Mouse (Mus musculus): ENCODE results near the gene Phc2.

The Phc2 gene

DNA sequence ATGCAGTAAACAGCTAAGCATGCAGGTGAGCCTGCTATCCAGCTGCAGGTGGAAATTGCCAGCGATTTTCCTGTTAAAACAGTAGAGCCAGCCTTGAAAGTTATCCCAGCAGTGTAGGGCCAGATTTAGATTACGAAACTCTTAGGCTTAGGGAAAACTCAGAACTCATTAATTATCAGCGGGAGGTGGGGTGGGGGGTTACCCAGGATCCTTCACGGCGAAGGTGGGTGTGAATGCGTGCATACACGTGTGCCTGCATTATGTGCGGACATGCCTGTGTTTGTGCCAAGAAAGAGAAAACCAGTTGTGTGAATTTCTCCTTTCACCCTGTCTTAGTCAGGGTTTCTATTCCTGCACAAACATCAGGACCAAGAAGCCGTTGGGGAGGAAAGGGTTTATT lies 62.2 kb downstream of the Phc2 start:
- DNase-seq (ENCODE audit: low read depth), result no peak

- DNase-seq (ENCODE audit: low read depth), result no peak
Observed at GRCm38 (mm10) chr4:128720110-128720509, 65.6 kb downstream of the Phc2 start.

GRCm38 (mm10) chr4:128721061-128721648 lies 66.7 kb downstream of the Phc2 start:
- DNase-seq (ENCODE audit: low read depth), result no peak

DNA sequence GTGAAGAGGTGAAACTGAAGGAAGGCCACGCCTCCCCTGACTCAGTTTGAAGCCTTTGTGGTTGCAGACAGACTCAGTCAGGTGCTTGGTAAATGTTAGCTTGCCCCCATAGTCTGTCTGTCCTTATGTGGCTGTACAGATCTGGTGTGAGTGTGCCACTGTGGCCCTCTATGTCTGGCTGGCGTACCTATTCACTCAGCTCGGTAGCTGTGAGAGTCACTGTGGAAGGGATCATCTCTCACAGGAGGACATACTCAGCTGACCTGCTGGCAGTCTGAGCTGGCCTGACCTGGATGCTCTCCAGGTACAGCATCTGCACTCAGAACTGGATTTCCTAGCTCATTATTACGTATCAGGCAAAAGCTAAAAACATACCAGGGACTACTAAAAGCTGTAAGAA lies 67.3 kb downstream of the Phc2 start:
- DNase-seq (ENCODE audit: low read depth), result no peak

DNA sequence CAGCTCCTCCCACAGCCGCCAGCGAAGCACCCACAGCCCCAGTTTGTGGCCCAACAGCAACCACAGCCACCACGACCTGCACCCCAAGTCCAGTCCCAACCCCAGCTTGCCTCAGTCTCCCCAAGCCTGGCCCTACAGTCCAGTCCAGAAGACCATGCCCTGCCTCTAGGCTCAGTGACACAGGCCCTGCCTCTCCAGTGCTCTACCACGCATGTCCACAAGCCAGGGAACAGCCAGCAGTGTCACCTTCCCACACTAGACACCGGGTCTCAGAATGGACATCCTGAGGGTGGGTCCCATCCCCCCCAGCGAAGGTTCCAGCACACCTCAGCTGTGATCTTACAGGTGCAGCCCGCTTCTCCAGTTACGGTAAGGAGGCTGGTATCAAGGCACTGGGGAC lies 68.4 kb downstream of the Phc2 start:
- no peak for DNase-seq (ENCODE audit: low read depth)

DNA sequence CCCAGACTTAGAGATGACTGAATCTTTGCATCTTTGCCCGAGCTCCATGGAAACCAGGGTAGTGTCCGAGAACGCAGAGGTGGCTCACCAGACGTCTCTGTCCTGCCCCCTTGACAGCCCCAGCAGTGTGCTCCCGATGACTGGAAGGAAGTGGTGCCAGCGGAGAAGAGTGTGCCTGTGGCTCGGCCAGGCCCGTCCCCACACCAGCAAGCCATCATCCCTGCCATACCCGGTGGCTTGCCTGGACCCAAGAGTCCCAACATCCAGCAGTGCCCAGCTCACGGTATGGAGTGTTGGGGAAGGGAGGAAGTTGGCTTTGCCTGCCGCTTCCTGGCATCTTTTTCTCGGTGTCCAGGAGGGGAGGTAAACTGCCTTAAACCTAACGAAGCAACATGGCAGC lies 68.9 kb downstream of the Phc2 start:
- DNase-seq (ENCODE audit: low read depth), result no peak

DNA sequence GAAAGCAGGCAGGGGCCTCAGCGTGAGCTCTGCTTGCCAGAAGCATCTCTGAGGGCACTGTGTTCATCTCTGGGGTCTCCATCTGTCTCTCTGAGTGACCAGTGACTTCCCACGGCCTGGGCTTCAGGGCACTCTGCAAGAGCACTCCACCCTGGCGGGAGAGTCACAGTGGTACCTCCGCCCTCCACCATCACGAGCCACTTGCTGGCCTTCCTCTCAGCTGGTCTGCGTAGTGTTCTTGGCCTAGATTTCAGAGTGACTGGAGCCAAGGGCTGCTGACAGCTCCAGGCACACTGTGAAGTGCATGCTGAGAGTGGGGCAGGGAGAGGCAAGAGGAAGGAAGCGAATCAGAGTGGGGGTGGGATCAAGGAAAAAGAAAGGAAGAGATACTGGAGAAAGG lies 69.6 kb downstream of the Phc2 start:
- no peak for DNase-seq (ENCODE audit: low read depth)

- no peak for DNase-seq (ENCODE audit: low read depth)
Observed at GRCm38 (mm10) chr4:128727019-128727720, 72.7 kb downstream of the Phc2 start.

DNA sequence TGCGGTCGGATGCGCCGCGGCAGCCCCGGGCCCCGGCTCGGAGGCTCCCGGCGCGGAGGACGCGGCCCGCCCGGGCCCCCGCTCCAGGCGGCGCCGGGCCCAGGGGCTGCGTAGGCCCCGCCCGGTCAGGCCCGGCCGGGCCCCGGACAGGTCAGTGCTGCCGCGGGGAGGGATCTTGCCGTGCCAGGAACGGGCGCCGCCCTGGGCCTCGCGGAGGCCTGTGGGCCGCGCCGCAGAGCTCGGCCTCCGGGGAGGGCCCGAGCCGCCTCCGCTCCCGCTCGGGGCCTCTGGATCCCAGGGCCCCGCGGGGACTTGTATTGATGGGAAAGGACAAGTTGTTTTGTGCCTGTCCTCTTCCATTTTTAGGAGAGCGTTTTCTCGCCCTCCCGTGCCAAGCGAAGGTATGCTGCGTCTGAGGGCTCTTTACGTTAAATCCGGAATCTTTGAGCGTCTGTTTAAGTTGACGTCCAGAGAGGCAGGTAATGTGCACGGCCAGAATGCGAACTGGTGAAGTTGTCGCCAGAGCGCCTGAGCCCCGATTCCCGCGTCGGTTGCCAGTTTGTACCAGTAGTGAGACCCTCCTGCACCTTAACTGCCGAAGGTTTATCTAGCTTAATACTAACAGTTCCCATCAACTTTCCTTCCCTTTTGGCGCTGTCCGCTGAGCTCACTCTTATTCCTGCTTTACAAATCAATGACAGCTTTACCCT lies 73.4 kb downstream of the Phc2 start:
- no peak for DNase-seq (ENCODE audit: low read depth)

DNA sequence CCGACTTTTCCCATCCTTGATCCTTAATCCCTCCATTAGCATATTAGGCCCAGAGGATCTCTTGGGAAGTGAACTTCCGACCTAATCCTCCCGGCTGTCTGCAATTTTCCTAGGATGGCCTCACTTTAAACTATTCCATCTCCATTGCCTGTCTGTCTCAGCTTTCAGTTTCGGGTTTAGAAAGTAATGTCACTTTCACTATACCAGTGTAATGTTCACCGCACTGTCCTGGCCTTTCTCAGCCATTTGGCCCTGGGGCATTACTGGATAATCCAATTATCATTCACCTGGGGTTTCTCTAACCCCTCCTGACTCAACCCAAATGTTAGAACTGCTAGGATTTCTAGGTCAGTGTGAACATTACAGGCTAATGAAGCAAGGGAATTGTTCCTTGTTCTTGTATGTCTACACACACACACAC lies 73.9 kb downstream of the Phc2 start:
- no peak for DNase-seq (ENCODE audit: low read depth)

DNA sequence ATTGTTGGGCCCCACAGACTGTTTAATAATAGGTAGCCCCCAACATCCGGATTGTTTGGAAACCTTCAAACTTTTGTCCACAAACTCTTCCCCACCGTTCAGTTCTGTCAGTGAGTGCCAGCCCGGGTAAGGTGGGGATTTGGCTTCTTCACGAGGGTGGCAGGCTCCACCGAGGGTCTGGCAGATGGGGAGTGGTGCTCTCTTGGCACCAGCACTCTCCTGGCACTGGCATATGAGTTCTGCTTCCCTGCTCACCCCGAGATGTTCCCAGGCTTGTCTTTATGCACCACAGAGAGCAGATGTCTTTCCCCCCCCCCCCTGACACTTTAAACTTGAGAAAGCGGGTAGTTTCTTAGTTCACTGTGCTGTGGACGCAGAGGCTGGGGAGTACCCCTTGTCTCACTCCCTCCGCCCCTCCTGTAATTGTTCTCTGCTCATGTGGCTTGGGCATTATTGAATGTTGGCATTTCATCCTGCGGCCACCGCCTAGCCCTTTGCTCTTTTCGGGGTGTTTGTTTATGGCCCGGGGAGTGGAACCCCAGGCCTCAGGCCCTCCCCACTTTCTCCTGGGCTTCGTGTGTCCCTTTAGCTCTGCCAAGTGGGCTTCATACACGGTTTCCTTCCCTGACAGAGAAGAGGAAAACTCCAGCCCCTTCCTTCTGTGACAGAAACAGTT lies 74.7 kb downstream of the Phc2 start:
- DNase-seq (ENCODE audit: low read depth), result no peak

GRCm38 (mm10) chr4:128729709-128730037 lies 75.2 kb downstream of the Phc2 start:
- DNase-seq (ENCODE audit: low read depth), result no peak

DNA sequence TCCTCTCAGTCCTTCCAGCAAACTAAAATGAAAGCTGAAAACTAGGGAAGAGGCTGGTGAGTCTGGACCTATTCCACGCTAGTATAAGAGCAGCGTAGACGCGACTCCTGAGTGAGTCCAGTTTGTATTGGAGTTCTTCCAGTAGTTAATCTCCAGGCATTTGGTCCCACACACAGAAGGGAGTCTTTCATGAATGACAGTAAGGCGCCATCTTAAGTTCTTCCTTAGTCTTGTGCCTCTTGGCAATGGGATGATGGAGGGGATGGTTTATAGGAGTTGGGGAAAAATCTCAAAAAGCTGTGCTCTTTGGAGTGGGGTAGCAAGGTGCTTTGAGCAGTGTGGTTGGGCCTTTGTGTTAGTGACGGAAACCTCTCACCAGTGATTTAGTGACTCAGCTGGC lies 75.8 kb downstream of the Phc2 start:
- no peak for DNase-seq (ENCODE audit: low read depth)

GRCm38 (mm10) chr4:128732794-128733193 lies 78.3 kb downstream of the Phc2 start:
- no peak for DNase-seq (ENCODE audit: low read depth)

DNA sequence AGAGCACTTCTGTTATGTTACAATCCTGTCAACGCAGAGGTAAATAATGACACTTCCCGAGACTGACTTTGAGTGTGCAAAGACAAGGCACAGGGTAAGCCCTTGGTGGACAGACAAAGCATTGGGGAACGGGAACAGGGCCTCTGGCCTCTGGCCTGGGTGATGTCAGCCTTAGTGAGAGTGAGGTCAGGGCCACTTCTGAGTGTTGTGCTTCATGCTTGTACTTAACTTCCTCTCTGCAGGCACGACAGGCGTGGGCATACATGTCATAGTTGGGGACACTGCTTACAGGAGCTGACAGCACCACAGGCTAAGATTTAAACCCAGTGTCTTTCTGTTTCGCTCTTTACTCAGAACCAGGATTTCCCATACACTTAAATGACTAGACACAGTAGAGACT lies 79.0 kb downstream of the Phc2 start:
- DNase-seq (ENCODE audit: low read depth), result no peak

DNA sequence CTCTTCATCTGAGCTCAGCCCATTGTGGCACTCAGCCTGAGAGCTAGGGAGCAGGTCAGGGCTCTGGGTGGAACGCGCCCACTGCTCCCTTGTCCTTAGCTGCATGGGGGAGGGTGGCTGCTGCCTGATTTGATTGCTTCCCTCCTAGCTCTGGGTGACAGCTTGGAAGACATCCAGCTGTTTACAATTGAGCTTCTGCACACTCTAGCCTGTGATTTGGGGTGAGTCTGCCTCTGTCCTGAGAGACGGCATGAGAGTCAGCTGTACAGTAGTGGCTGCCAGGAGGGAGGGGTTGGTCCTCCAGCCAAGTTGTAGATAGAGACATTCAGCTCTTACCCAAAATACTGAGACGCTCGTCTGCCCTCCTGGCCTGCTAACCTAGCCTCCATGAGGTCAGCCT lies 79.7 kb downstream of the Phc2 start:
- DNase-seq (ENCODE audit: low read depth), result no peak

- DNase-seq (ENCODE audit: low read depth), result no peak
Observed at GRCm38 (mm10) chr4:128734721-128735671, 80.5 kb downstream of the Phc2 start.

DNA sequence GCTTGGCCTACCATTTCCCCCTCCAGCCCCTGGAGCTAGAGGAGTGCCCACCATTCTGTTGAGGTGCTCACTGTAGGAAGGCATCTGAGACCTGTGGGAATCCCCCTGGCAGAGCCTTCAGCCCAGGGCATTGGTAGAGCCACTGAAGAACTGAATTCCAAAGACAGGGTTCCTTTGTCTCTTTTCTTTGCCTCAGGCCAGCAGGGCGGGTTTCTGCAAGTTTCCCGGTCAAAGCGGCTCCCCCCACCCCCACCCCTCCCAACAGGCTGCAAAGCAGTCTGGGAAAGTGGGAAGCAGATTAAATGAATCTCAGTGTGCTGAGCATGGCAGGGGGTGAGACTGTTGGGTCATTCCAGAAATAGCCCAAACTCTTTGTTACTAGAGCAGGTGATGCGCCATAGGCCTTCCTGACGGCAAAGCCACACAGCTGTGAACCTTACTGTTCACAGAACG lies 82.7 kb downstream of the Phc2 start:
- DNase-seq (ENCODE audit: low read depth), result no peak

DNA sequence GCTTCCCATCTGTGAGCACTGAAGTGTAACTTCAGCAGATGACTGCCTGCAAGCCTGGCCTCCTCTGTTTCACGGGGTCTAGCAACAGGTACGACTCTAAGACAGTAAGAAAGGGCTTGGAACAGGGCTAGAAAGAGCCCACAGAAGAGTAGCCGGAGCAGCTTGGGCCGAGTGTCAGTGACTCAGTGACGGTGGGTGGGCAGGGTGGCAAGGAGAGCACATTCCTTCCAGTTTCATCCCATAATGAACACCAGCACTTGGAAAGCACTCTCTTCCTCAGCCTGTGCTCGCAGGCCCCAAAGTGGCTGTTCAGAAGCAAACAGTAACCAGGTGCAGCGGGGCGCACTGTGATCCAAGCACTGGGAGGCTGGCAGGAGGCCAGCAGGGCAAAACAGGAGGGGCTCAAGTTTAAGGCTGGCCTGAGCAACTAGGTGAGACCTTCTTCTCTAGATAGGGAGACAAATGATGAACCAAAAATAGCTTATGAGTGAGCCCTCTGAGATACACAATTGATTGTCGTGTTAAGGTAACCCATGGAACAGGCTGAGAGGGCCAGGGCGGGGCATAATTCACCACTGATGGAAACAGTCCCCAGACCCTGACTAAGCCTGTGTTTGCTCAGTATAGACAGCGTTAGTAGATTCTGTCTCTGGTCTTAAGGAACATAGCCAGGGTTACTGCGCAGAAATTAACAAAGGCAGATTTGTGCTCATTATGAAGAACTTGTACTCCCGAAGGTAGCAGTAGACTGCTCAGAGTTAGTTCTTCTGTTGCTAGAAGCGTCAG lies 83.5 kb downstream of the Phc2 start:
- no peak for DNase-seq (ENCODE audit: low read depth)

DNA sequence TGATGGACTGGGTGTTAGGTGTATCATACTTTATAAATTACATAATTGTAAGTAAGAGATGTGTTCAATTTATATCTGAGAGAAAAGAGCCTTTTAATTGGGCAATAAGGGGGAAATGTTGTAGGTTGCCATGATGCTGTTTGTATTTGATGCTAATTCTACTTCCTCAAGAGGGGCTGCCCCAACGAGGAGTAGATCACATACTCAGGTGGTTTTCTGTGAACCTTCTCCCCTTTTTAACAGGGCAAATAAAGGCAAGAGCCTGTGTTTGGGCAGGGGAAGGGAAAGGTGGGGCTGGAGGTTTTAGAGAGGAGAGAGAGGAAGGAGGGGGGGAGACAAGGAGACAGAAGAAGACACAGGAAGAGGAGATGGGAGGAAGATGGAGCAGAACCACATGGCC lies 86.4 kb downstream of the Phc2 start:
- DNase-seq (ENCODE audit: low read depth), result no peak

DNA sequence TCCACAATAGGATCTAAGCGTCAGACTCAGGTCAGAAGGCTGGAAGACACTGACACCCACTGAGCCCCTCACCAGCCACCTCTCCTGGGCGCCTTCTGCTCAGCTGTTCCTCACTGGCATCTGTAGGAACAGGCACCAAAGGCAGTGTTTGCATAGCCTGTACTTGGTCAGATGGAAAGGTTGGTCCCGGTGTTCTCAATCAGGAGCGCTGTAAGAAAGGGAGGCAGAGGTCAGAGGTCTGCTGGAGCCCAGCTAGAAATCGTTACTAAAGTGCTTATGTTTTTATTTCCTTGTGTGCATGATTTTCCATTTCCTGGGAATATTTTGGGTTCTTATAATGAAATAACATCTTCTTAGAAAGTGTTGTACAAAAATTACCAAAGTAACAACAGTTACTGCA lies 87.4 kb downstream of the Phc2 start:
- no peak for DNase-seq (ENCODE audit: low read depth)
